Mouse (Mus musculus) liver, embryonic 15.5 days (tissue): ENCODE measurements around the gene Sod1. TPM values are rescaled to one million over a fixed set of nuclear protein-coding genes. Genes with fewer than 3 reads are reported as not detected.
A peak's percentile ranks its signal among the peaks of the same experiment; 100 is the strongest.
"Not testable (repeated sequence)": the region's sequence is repeated elsewhere in the genome, so short reads cannot be mapped to it uniquely, and the experiment has no call there.

Source experiments
- ATAC-seq: fragments of 200-750 bp; cut with Nextera tagmentation; 2 replicates; pipeline ENCODE4 v1.8.0; 2017; ENCODE audit warnings: moderate number of reproducible peaks, mild to moderate bottlenecking, moderate library complexity; ENCODE audit not compliant: insufficient read depth
- H3K27ac ChIP-seq: fragments of 300-500 bp; sonication (generic); replicated peaks from 2 replicates; pipeline ENCODE4 v1.5.1; 2015; ENCODE audit warnings: mild to moderate bottlenecking, inconsistent platforms
- H3K27me3 ChIP-seq: fragments of 300-500 bp; sonication (generic); 2 replicates; pipeline ENCODE4 v1.6.1; 2015; ENCODE audit warnings: mild to moderate bottlenecking, inconsistent platforms
- H3K36me3 ChIP-seq: fragments of 300-500 bp; sonication (generic); replicated peaks from 2 replicates; pipeline ENCODE4 v1.6.1; 2015; ENCODE audit warnings: moderate library complexity, mild to moderate bottlenecking, inconsistent platforms
- H3K4me1 ChIP-seq: fragments of 300-500 bp; sonication (generic); replicated peaks from 2 replicates; pipeline ENCODE4 v1.6.1; 2015; ENCODE audit warnings: inconsistent platforms
- H3K4me2 ChIP-seq: fragments of 300-500 bp; sonication (generic); 2 replicates; pipeline ENCODE4 v1.6.1; 2015; ENCODE audit warnings: moderate library complexity, mild to moderate bottlenecking, inconsistent platforms
- H3K4me3 ChIP-seq: fragments of 300-500 bp; sonication (generic); replicated peaks from 2 replicates; pipeline ENCODE4 v1.5.1; 2015; ENCODE audit warnings: mild to moderate bottlenecking, inconsistent platforms
- H3K9ac ChIP-seq: fragments of 300-500 bp; sonication (generic); 2 replicates; pipeline ENCODE4 v1.6.1; 2015; ENCODE audit warnings: moderate library complexity, mild to moderate bottlenecking, inconsistent platforms
- H3K9me3 ChIP-seq: fragments of 300-500 bp; sonication (generic); replicated peaks from 2 replicates; pipeline ENCODE4 v1.6.1; 2016; ENCODE audit warnings: inconsistent platforms
- WGBS: fragments of 180-500 bp; shearing (Covaris S2); methylation state at CpG from one replicate; pipeline ENCODE4 v1.1.7; 2015; ENCODE audit warnings: mixed read lengths; ENCODE audit not compliant: insufficient replicate concordance; 5-methylcytosine and 5-hydroxymethylcytosine counted together
- polyA plus RNA-seq: library from polyadenylated mRNA; unstranded; fragments of >200 nt; fragmentation: Nextera tagmentation; extraction: Ambion mirVana; gene quantifications from 2 replicates; pipeline ENCODE4 v1.2.1, GENCODE M21; 2015

Gene Sod1
- polyA plus RNA-seq, 1 experiment from 2014 or later, result 1,104 TPM

- ATAC-seq, result no peak
- H3K36me3 ChIP-seq, result no peaks in the 10 kb centered on the region
- H3K27ac ChIP-seq, result no peak overlapping the region
- H3K4me3 ChIP-seq, result no peak overlapping the region
- WGBS, result 67% methylated on average over 8 of the region's 8 CpGs
- no peaks in the 10 kb centered on the region for H3K9me3 ChIP-seq
- H3K4me2 ChIP-seq, result no peak overlapping the region
- H3K9ac ChIP-seq, result no peak overlapping the region
- peaks cover 52% of the 10 kb centered on the region for H3K4me1 ChIP-seq
- H3K27me3 ChIP-seq, result no peaks in the 10 kb centered on the region
Measured at GRCm38 (mm10) chr16:90211767-90212166, 8.8 kb upstream of the Sod1 start.

GRCm38 (mm10) chr16:90213477-90214339, 6.8 kb upstream of the Sod1 start:
- no peak overlapping the region for H3K4me3 ChIP-seq
- H3K4me1 ChIP-seq, result peaks cover 67% of the 10 kb centered on the region
- H3K9ac ChIP-seq, result no peak overlapping the region
- 30% methylated on average over 12 of the region's 12 CpGs for WGBS
- no peaks in the 10 kb centered on the region for H3K27me3 ChIP-seq
- H3K4me2 ChIP-seq, result peak overlapping the region; percentile 51
- peak; percentile 95 for ATAC-seq
- H3K27ac ChIP-seq, result peak overlapping the region; percentile 86
- H3K36me3 ChIP-seq, result no peaks in the 10 kb centered on the region
- H3K9me3 ChIP-seq, result no peaks in the 10 kb centered on the region

GRCm38 (mm10) chr16:90214731-90215565, 5.6 kb upstream of the Sod1 start:
- WGBS, result 63% methylated on average over 11 of the region's 11 CpGs
- no peak for ATAC-seq
- no peak overlapping the region for H3K9ac ChIP-seq
- H3K4me2 ChIP-seq, result no peak overlapping the region
- H3K9me3 ChIP-seq, result no peaks in the 10 kb centered on the region
- H3K27me3 ChIP-seq, result no peaks in the 10 kb centered on the region
- H3K36me3 ChIP-seq, result no peaks in the 10 kb centered on the region
- peak overlapping the region; percentile 86 for H3K27ac ChIP-seq
- no peak overlapping the region for H3K4me3 ChIP-seq
- H3K4me1 ChIP-seq, result peaks cover 78% of the 10 kb centered on the region

GRCm38 (mm10) chr16:90215879-90216278, 4.7 kb upstream of the Sod1 start:
- Histone ChIP-seq H3K4me1 (peaks cover 82% of the 10 kb centered on the region), H3K27ac (peak overlapping the region; percentile 86; the same call in 1 of the 2 replicates)
- H3K9me3 ChIP-seq, H3K36me3 ChIP-seq, H3K4me2 ChIP-seq, ATAC-seq, H3K4me3 ChIP-seq, H3K9ac ChIP-seq, H3K27me3 ChIP-seq: not testable (repeated sequence)
- WGBS, result 77% methylated on average over 5 of the region's 5 CpGs

- Histone ChIP-seq H3K4me3 (no peak overlapping the region), H3K4me2 (no peak overlapping the region), H3K9me3 (no peaks in the 10 kb centered on the region), H3K27ac (0 out of 2 replicates have a peak overlapping the region, but pooled peaks have one; percentile 14), H3K9ac (no peak overlapping the region), H3K4me1 (peaks cover 81% of the 10 kb centered on the region), H3K27me3 (no peaks in the 10 kb centered on the region), H3K36me3 (no peaks in the 10 kb centered on the region)
- no peak for ATAC-seq
- WGBS, result 76% methylated on average over 2 of the region's 2 CpGs
Measured at GRCm38 (mm10) chr16:90216414-90216813, 4.1 kb upstream of the Sod1 start.

- Histone ChIP-seq H3K27me3 (no peaks in the 10 kb centered on the region), H3K27ac (peak overlapping the region; percentile 56), H3K9ac (no peak overlapping the region), H3K9me3 (no peaks in the 10 kb centered on the region), H3K36me3 (peaks cover 2% of the 10 kb centered on the region; the same call in 1 of the 2 replicates), H3K4me1 (peaks cover 79% of the 10 kb centered on the region), H3K4me3 (no peak overlapping the region), H3K4me2 (no peak overlapping the region)
- 60% methylated on average over 3 of the region's 3 CpGs for WGBS
- ATAC-seq, result no peak
Measured at GRCm38 (mm10) chr16:90217356-90217755, 3.2 kb upstream of the Sod1 start.

GRCm38 (mm10) chr16:90217926-90218325, 2.6 kb upstream of the Sod1 start:
- no peak for ATAC-seq
- H3K4me1 ChIP-seq, result peaks cover 79% of the 10 kb centered on the region
- no peaks in the 10 kb centered on the region for H3K9me3 ChIP-seq
- no peak overlapping the region for H3K4me2 ChIP-seq
- 31% methylated on average over 4 of the region's 4 CpGs for WGBS
- H3K27me3 ChIP-seq, result no peaks in the 10 kb centered on the region
- H3K27ac ChIP-seq, result peak overlapping the region; percentile 68
- H3K9ac ChIP-seq, result no peak overlapping the region
- no peak overlapping the region for H3K4me3 ChIP-seq
- H3K36me3 ChIP-seq, result peaks cover 6% of the 10 kb centered on the region; the same call in 1 of the 2 replicates

GRCm38 (mm10) chr16:90219445-90219844, 1.1 kb upstream of the Sod1 start:
- WGBS, result 40% methylated on average over 4 of the region's 4 CpGs
- not testable (repeated sequence) for ATAC-seq, H3K27ac ChIP-seq, H3K27me3 ChIP-seq, H3K9me3 ChIP-seq, H3K9ac ChIP-seq
- Histone ChIP-seq H3K4me2 (peak overlapping the region; percentile 93), H3K36me3 (peaks cover 21% of the 10 kb centered on the region), H3K4me3 (peak overlapping the region; percentile 91; the same call in 1 of the 2 replicates), H3K4me1 (peaks cover 79% of the 10 kb centered on the region)

- H3K4me3 ChIP-seq, result peak overlapping the region; percentile 91
- peak overlapping the region; percentile 89 for H3K9ac ChIP-seq
- peak; percentile 83 for ATAC-seq
- peaks cover 64% of the 10 kb centered on the region for H3K4me1 ChIP-seq
- H3K27me3 ChIP-seq, result no peaks in the 10 kb centered on the region
- H3K36me3 ChIP-seq, result peaks cover 37% of the 10 kb centered on the region
- peak overlapping the region; percentile 92 for H3K27ac ChIP-seq
- H3K9me3 ChIP-seq, result no peaks in the 10 kb centered on the region
- peak overlapping the region; percentile 93 for H3K4me2 ChIP-seq
- under 1% methylated on average over 52 of the region's 52 CpGs for WGBS
Measured at GRCm38 (mm10) chr16:90220892-90221431, 408 bp downstream of the Sod1 start.

- under 1% methylated on average over 20 of the region's 20 CpGs for WGBS
- Histone ChIP-seq H3K27me3 (no peaks in the 10 kb centered on the region), H3K27ac (peak overlapping the region; percentile 92), H3K4me1 (peaks cover 60% of the 10 kb centered on the region), H3K4me2 (peak overlapping the region; percentile 93), H3K36me3 (peaks cover 43% of the 10 kb centered on the region), H3K9ac (peak overlapping the region; percentile 89), H3K4me3 (peak overlapping the region; percentile 91), H3K9me3 (no peaks in the 10 kb centered on the region)
- ATAC-seq, result no peak
Measured at GRCm38 (mm10) chr16:90221441-90222070, 1.0 kb downstream of the Sod1 start.
